Mouse (Mus musculus) thymus, postnatal 25 days (tissue): ENCODE measurements around the gene Prcp.

Experiments
- DNase-seq: peaks from one replicate; pipeline ENCODE4 v3.0.0; 2022

The Prcp gene

DNA sequence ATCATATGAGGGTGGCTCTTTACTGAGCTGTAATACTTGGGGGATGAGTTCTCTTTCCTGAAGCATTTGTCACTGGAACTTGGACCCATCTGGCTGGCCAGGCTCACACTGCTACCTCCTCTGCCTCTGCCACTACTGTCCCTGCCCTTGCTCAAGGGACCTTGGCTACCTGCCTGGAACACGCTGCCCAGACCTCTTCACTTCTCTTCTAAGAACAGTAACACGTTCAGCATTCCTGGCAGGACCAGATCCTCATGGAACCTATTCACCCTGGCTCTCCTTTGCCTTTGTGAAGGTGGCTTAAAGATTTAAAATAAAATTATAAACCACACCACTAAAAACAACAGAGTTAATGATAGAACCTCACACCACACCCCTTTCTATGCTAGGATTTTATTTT lies 107.6 kb downstream of the Prcp start:
- DNase-seq: no peak
